Mouse (Mus musculus) G1E (cell line): ENCODE measurements around the gene Slc16a10.

Experiments
- CTCF ChIP-seq: IDR thresholded peaks from 2 replicates; pipeline ENCODE4 v1.5.1; 2012; ENCODE audit warnings: low read depth, low read length, inconsistent platforms, mixed read lengths
- POLR2AphosphoS5 ChIP-seq: IDR thresholded peaks from 2 replicates; pipeline ENCODE4 v1.6.1; 2012; ENCODE audit warnings: low read depth, low read length, inconsistent platforms; ENCODE audit not compliant: insufficient replicate concordance
- TAL1 ChIP-seq: conservative IDR thresholded peaks from 2 replicates; pipeline ENCODE4 v1.6.1; 2012; ENCODE audit warnings: low read depth, low read length, inconsistent platforms, mixed read lengths

DNA sequence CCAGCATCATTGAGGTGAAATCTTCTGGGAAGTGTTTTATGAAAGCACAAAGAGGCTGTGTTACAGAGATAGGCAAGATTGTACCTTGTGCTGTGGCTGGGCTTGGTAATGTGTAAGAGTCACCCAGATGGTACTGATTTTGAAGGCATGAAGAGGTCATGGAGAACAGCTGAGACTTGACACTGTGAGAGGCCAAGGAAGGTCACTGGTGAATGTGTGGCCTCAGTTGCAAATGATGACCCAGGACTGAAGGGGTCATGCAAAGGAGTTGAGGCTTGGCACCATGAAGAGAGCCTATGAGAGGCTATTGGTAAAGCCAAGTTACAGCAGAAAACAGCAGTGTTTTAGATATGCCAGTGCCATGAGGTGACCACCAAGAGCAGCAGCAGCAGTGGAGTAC lies 43.9 kb upstream of the Slc16a10 start:
- TF ChIP-seq TAL1 (no peak), CTCF (no peak), POLR2AphosphoS5 (no peak)
